Mouse (Mus musculus): ENCODE results near the gene Hira.

- TF ChIP-seq CTCF (conservative IDR thresholded peaks at IDR 0.05; ENCODE audit: low read length) (no peak), NANOG (IDR thresholded peaks at IDR 0.05; ENCODE audit: borderline replicate concordance, low read length) (no peak), POU5F1 (IDR thresholded peaks at IDR 0.05; ENCODE audit: borderline replicate concordance, low read length) (no peak)
Observed at GRCm38 (mm10) chr16:18893840-18894372, 17.1 kb downstream of the Hira start.

All from E14TG2a.4 (cell line).